In the genomic region with DNA sequence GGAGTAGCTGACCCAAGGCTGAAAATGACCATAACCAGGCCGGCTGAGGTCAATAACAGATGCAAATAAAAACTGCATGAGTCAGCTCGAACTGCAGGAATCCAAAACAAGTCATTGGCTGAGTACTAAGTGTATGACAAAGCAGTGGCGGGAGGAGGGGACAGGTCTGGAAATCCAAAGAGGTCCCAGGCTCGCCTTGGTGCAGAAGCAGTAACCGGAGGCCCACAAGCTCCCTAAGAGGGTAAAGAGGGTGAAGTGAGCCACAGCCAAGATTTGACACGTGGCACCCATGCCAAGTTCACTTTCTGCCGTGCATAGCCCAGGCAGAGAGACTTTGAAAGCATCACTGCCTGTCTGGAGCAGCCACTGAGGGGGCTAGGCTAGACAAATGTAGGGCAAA, we compare ENCODE assay signal across 9 mouse cellular contexts. TPM values are rescaled to one million over a fixed set of nuclear protein-coding genes. Genes with fewer than 3 reads are reported as not detected.
A peak's percentile ranks its signal among the peaks of the same experiment; 100 is the strongest.
DNase-seq lines count a peak whose midpoint lies in the region; ATAC-seq and TF ChIP-seq lines count a peak whose summit lies in the region.
"Had no signal": no experiment of that assay in that cellular context is flagged by ENCODE, and none has a peak within 500 bp of the region (broad histone marks: within the 10 kb centered on the region; RNA-seq: fewer than 3 reads in every experiment).

No protein-coding gene starts in this region.

- intact Hi-C loops in heart, adult 2 months (cut with DNase I), result no loop called here

- H3K36me3 ChIP-seq in heart, adult 2 months (ENCODE audit: control insufficient read depth, insufficient read depth, low read length), result no peaks in the 10 kb centered on the region
- no peaks in the 10 kb centered on the region for H3K36me3 ChIP-seq in heart, embryonic 11.5 days (ENCODE audit: control insufficient read depth, insufficient read depth, low read length)
- no peaks in the 10 kb centered on the region for H3K36me3 ChIP-seq in midbrain, embryonic 13.5 days
- H3K36me3 ChIP-seq: liver, embryonic 15.5 days had no signal

- 0 out of 2 replicates have a peak, but pooled peaks cover 2% of the 10 kb centered on the region for H3K79me2 ChIP-seq in heart, adult 2 months (replicated peaks; ENCODE audit: control insufficient read depth, insufficient read depth, low read length)

- peak; percentile 57 to 64 for DNase-seq in heart, adult 2 months
- peak; percentile 66 for DNase-seq in 416B (ENCODE audit: low read depth)
- DNase-seq in kidney, postnatal 36 days, result peak; percentile 40 to 63
- DNase-seq in neural tube, embryonic 10.5 days (ENCODE audit: extremely low spot score, low spot score), result no peak
- no peak for DNase-seq in layer of hippocampus, postnatal 10 days (ENCODE audit: low spot score in 2 of 2)

- no peak overlapping the region for H3K4me2 ChIP-seq in heart, embryonic 11.5 days
- H3K4me2 ChIP-seq in midbrain, embryonic 13.5 days (replicated peaks), result no peak overlapping the region
- H3K4me2 ChIP-seq: liver, embryonic 15.5 days had no signal

- 0 out of 2 replicates have a peak overlapping the region, but pooled peaks have one; percentile 7 for H3K9ac ChIP-seq in heart, adult 2 months (ENCODE audit: low read depth, low read length)
- no peak overlapping the region for H3K9ac ChIP-seq in heart, embryonic 11.5 days (ENCODE audit: low read depth, low read length)
- H3K9ac ChIP-seq in midbrain, embryonic 13.5 days (replicated peaks), result no peak overlapping the region
- H3K9ac ChIP-seq: liver, embryonic 15.5 days had no signal

- H3K4me3 ChIP-seq in heart, adult 2 months, result no peak overlapping the region
- H3K4me3 ChIP-seq in heart, embryonic 11.5 days (ENCODE audit: low read depth, low read length), result no peak overlapping the region
- no peak overlapping the region for H3K4me3 ChIP-seq in embryonic fibroblast, embryonic 13.5 days (ENCODE audit: insufficient read depth, low read length)
- no peak overlapping the region for H3K4me3 ChIP-seq in midbrain, embryonic 13.5 days (replicated peaks)
- H3K4me3 ChIP-seq: liver, embryonic 15.5 days had no signal

- no peaks in the 10 kb centered on the region for H3K27me3 ChIP-seq in heart, adult 2 months (ENCODE audit: control insufficient read depth, insufficient read depth, low read length)
- H3K27me3 ChIP-seq in heart, embryonic 11.5 days (ENCODE audit: control insufficient read depth, insufficient read depth, low read length), result no peaks in the 10 kb centered on the region
- no peaks in the 10 kb centered on the region for H3K27me3 ChIP-seq in midbrain, embryonic 13.5 days

- H3K9me3 ChIP-seq in heart, embryonic 11.5 days (replicated peaks; ENCODE audit: control insufficient read depth, low read length), result no peaks in the 10 kb centered on the region
- H3K9me3 ChIP-seq in midbrain, embryonic 13.5 days, result no peaks in the 10 kb centered on the region
- H3K9me3 ChIP-seq: liver, embryonic 15.5 days had no signal

- TF ChIP-seq EP300 in heart, adult 2 months (IDR thresholded peaks at IDR 0.05; ENCODE audit: insufficient read depth, low read depth, low read length), result 0 out of 2 replicates have a peak, but pooled peaks have one; percentile 12

- no peak for ATAC-seq in heart, embryonic 11.5 days (replicated peaks; ENCODE audit: insufficient number of reproducible peaks, low FRiP score, low TSS enrichment)
- ATAC-seq in midbrain, embryonic 13.5 days, result no peak

- peaks cover 4% of the 10 kb centered on the region for H3K4me1 ChIP-seq in heart, adult 2 months (ENCODE audit: control insufficient read depth, insufficient read depth, low read length)
- H3K4me1 ChIP-seq in heart, embryonic 11.5 days (ENCODE audit: control insufficient read depth, insufficient read depth, low read length), result peaks cover 31% of the 10 kb centered on the region
- 0 out of 2 replicates have a peak, but pooled peaks cover 3% of the 10 kb centered on the region for H3K4me1 ChIP-seq in embryonic fibroblast, embryonic 13.5 days (ENCODE audit: control insufficient read depth, insufficient read depth, low read length)
- H3K4me1 ChIP-seq in midbrain, embryonic 13.5 days (replicated peaks), result peaks cover 29% of the 10 kb centered on the region

- 36% methylated on average over 7 of the region's 7 CpGs for WGBS in heart, adult 2 months
- 52% methylated on average over 7 of the region's 7 CpGs for WGBS in heart, embryonic 11.5 days (ENCODE audit: insufficient replicate concordance)
- WGBS in midbrain, embryonic 13.5 days, result 61% methylated on average over 7 of the region's 7 CpGs

- TF ChIP-seq POLR2A in heart, adult 2 months (IDR thresholded peaks at IDR 0.05; ENCODE audit: insufficient read depth, low read depth, low read length), result no peak
- TF ChIP-seq POLR2A in embryonic fibroblast, embryonic 13.5 days (IDR thresholded peaks at IDR 0.05; ENCODE audit: low read depth, low read length), result no peak

- H3K27ac ChIP-seq in heart, adult 2 months, result peak overlapping the region; percentile 67
- no peak overlapping the region for H3K27ac ChIP-seq in heart, embryonic 11.5 days (ENCODE audit: low read depth, low read length)
- peak overlapping the region; percentile 44; the same call in 1 of the 2 replicates for H3K27ac ChIP-seq in embryonic fibroblast, embryonic 13.5 days (ENCODE audit: insufficient read depth, low read length)
- no peak overlapping the region for H3K27ac ChIP-seq in midbrain, embryonic 13.5 days
- H3K27ac ChIP-seq: liver, embryonic 15.5 days had no signal

- TF ChIP-seq CTCF in heart, adult 2 months (IDR thresholded peaks at IDR 0.05), result no peak
- no peak for TF ChIP-seq CTCF in embryonic fibroblast, embryonic 13.5 days (IDR thresholded peaks at IDR 0.05; ENCODE audit: borderline replicate concordance, insufficient read depth, low read length)

RNA-seq across cellular contexts. Expression of gene Tbc1d7, which starts 41.0 kb away (rescaled TPM):
- 10 to 100 TPM; 28.5 to 28.8 TPM for total RNA-seq in heart, adult 2 months (2021)
- polyA plus RNA-seq in heart, adult 2 months (2012; rRNA removed), result 33.4 and 34.1 TPM in 2 replicates
- 51.1 and 54.2 TPM in 2 replicates for polyA plus RNA-seq in heart, embryonic 11.5 days (2014; fragmentation: Nextera tagmentation; extraction: Ambion mirVana)
- 26.3 and 26.8 TPM in 2 replicates for polyA plus RNA-seq in embryonic fibroblast, embryonic 13.5 days (2011; ENCODE audit: insufficient read length, low read depth, missing spikeins)
- total RNA-seq in layer of hippocampus, postnatal 10 days (2021), result 10 to 100 TPM; 38.6 to 40.0 TPM
- 87.6 and 101 TPM in 2 replicates for polyA plus RNA-seq in midbrain, embryonic 13.5 days (2015; fragmentation: Nextera tagmentation; extraction: Ambion mirVana)

Comparison
In these comparisons a context has a peak if more than half of its experiments do, and no peak if none do; other contexts are left out.
1. H3K27ac ChIP-seq: peak in heart, adult 2 months (single experiment) and embryonic fibroblast, embryonic 13.5 days (single experiment); none in heart, embryonic 11.5 days (single experiment) and midbrain, embryonic 13.5 days (single experiment).
2. DNase-seq: peak in heart, adult 2 months (2 of 2), 416B (single experiment) and kidney, postnatal 36 days (2 of 2); none in neural tube, embryonic 10.5 days (single experiment) and layer of hippocampus, postnatal 10 days (0 of 2).